8 mouse cellular contexts compared by ENCODE assay signal in genomic region chr14:55721076-55721475, GRCm38 (mm10). TPM values are rescaled to one million over a fixed set of nuclear protein-coding genes. Genes with fewer than 3 reads are reported as not detected.
DNase-seq lines count a peak whose midpoint lies in the region; ATAC-seq lines count a peak whose summit lies in the region.

No protein-coding gene starts in this region.

- no peaks in the 10 kb centered on the region for H3K27me3 ChIP-seq in intestine, embryonic 15.5 days (replicated peaks)
- no peaks in the 10 kb centered on the region for H3K27me3 ChIP-seq in liver, embryonic 16.5 days (ENCODE audit: control insufficient read depth, insufficient read depth, low read depth, low read length)

- ATAC-seq in cerebellum, adult (ENCODE audit: insufficient number of reproducible peaks, low FRiP score, low TSS enrichment) = no peak
- no peak for ATAC-seq in intestine, embryonic 15.5 days
- ATAC-seq in liver, embryonic 16.5 days (ENCODE audit: low read depth) = peak; percentile 19

- peak overlapping the region; percentile 81; the same call in 1 of the 2 replicates for H3K9ac ChIP-seq in intestine, embryonic 15.5 days
- H3K9ac ChIP-seq in liver, embryonic 16.5 days (ENCODE audit: low read depth, low read length) = no peak overlapping the region

- peak overlapping the region; percentile 89 for H3K4me2 ChIP-seq in intestine, embryonic 15.5 days (replicated peaks)
- H3K4me2 ChIP-seq in liver, embryonic 16.5 days (ENCODE audit: low read depth, low read length) = peak overlapping the region; percentile 80

- peak overlapping the region; percentile 91 for H3K4me3 ChIP-seq in intestine, embryonic 15.5 days (replicated peaks)
- peak overlapping the region; percentile 77; the same call in 1 of the 2 replicates for H3K4me3 ChIP-seq in liver, embryonic 16.5 days (ENCODE audit: low read depth, low read length)

- intact Hi-C loops in gastrocnemius, postnatal 36 days (cut with DNase I) = no loop called here

- WGBS in intestine, embryonic 15.5 days = 71% methylated on average over 6 of the region's 6 CpGs
- 68% methylated on average over 6 of the region's 6 CpGs for WGBS in liver, embryonic 16.5 days (ENCODE audit: insufficient replicate concordance)

- no peaks in the 10 kb centered on the region for H3K9me3 ChIP-seq in intestine, embryonic 15.5 days
- H3K9me3 ChIP-seq in liver, embryonic 16.5 days (replicated peaks; ENCODE audit: control insufficient read depth, low read length) = no peaks in the 10 kb centered on the region

- H3K4me1 ChIP-seq in intestine, embryonic 15.5 days (replicated peaks) = 0 out of 2 replicates have a peak, but pooled peaks cover 7% of the 10 kb centered on the region
- peaks cover 29% of the 10 kb centered on the region for H3K4me1 ChIP-seq in liver, embryonic 16.5 days (ENCODE audit: control insufficient read depth, low read depth, low read length)

- H3K36me3 ChIP-seq in intestine, embryonic 15.5 days = peaks cover 4% of the 10 kb centered on the region; the same call in 1 of the 2 replicates
- H3K36me3 ChIP-seq in liver, embryonic 16.5 days (ENCODE audit: control insufficient read depth, insufficient read depth) = no peaks in the 10 kb centered on the region; the same call in 1 of the 2 replicates

- H3K27ac ChIP-seq in intestine, embryonic 15.5 days = no peak overlapping the region
- H3K27ac ChIP-seq in liver, embryonic 16.5 days (ENCODE audit: low read length) = 0 out of 2 replicates have a peak overlapping the region, but pooled peaks have one; percentile 0

- DNase-seq in cerebellum, adult 8-10 months = peak; percentile 14
- peak; percentile 25 to 35 for DNase-seq in cerebellum, postnatal 10 days
- DNase-seq in urinary bladder, postnatal 36 days (ENCODE audit: low spot score in 2 of 2) = no peak
- DNase-seq in Muller cell, postnatal 12 days (ENCODE audit: inconsistent ontology term) = no peak
- no peak for DNase-seq in gastrocnemius, postnatal 36 days

RNA-seq across cellular contexts. Expression of gene Rabggta, which starts 1.0 kb away (rescaled TPM):
- 34.1 and 34.9 TPM in 2 replicates for polyA plus RNA-seq in intestine, embryonic 15.5 days (2015; fragmentation: Nextera tagmentation; extraction: Ambion mirVana)
- polyA plus RNA-seq in liver, embryonic 16.5 days (2015; fragmentation: Nextera tagmentation; extraction: Ambion mirVana) = 11.3 and 12.4 TPM in 2 replicates
- total RNA-seq in gastrocnemius, postnatal 36 days (2021) = 1 to 10 TPM; 8.9 to 9.4 TPM

RNA-seq across cellular contexts. Expression of gene Tgm1, which starts 7.3 kb away (rescaled TPM):
- 1.1 and 1.2 TPM in 2 replicates for polyA plus RNA-seq in intestine, embryonic 15.5 days (2015; fragmentation: Nextera tagmentation; extraction: Ambion mirVana)
- polyA plus RNA-seq in liver, embryonic 16.5 days (2015; fragmentation: Nextera tagmentation; extraction: Ambion mirVana) = 2.8 and 3.1 TPM in 2 replicates
- not detected for total RNA-seq in gastrocnemius, postnatal 36 days (2021)

RNA-seq across cellular contexts. Expression of gene Dhrs1, which starts 24.4 kb away (rescaled TPM):
- 99.4 and 117 TPM in 2 replicates for polyA plus RNA-seq in intestine, embryonic 15.5 days (2015; fragmentation: Nextera tagmentation; extraction: Ambion mirVana)
- 40.9 and 43.5 TPM in 2 replicates for polyA plus RNA-seq in liver, embryonic 16.5 days (2015; fragmentation: Nextera tagmentation; extraction: Ambion mirVana)
- 10 to 100 TPM; 27.3 to 35.9 TPM for total RNA-seq in gastrocnemius, postnatal 36 days (2021)

RNA-seq across cellular contexts. Expression of gene Nop9, which starts 24.4 kb away (rescaled TPM):
- 35.6 and 36.0 TPM in 2 replicates for polyA plus RNA-seq in intestine, embryonic 15.5 days (2015; fragmentation: Nextera tagmentation; extraction: Ambion mirVana)
- polyA plus RNA-seq in liver, embryonic 16.5 days (2015; fragmentation: Nextera tagmentation; extraction: Ambion mirVana) = 18.6 and 18.7 TPM in 2 replicates
- 10 to 100 TPM; 10.5 to 11.8 TPM for total RNA-seq in gastrocnemius, postnatal 36 days (2021)

RNA-seq across cellular contexts. Expression of gene Cideb, which starts 37.2 kb away (rescaled TPM):
- polyA plus RNA-seq in intestine, embryonic 15.5 days (2015; fragmentation: Nextera tagmentation; extraction: Ambion mirVana) = 52.7 and 63.5 TPM in 2 replicates
- 74.1 and 86.9 TPM in 2 replicates for polyA plus RNA-seq in liver, embryonic 16.5 days (2015; fragmentation: Nextera tagmentation; extraction: Ambion mirVana)
- not detected for total RNA-seq in gastrocnemius, postnatal 36 days (2021)

Comparison
In these comparisons a context has a peak if more than half of its experiments do, and no peak if none do; other contexts are left out.
1. DNase-seq: peak in cerebellum, adult 8-10 months (single experiment) and cerebellum, postnatal 10 days (2 of 2); none in urinary bladder, postnatal 36 days (0 of 2), Muller cell, postnatal 12 days (single experiment) and gastrocnemius, postnatal 36 days (0 of 2).